Mouse (Mus musculus): Measurements from ENCODE around the gene Skap1. TPM values are rescaled to one million over a fixed set of nuclear protein-coding genes. Genes with fewer than 3 reads are reported as not detected.

Gene Skap1
- polyA plus RNA-seq, 1 experiment from 2014 or later, result 1.8 TPM

GRCm38 (mm10) chr11:96589828-96590227 is 125.4 kb downstream of the Skap1 start:
- H3K4me2 ChIP-seq (ENCODE audit: low read depth), result no peak overlapping the region
- no peak overlapping the region for H3K4me3 ChIP-seq (ENCODE audit: low read depth, low read length)
- H3K4me1 ChIP-seq (ENCODE audit: control insufficient read depth, insufficient read depth, low read length), result 0 out of 2 replicates have a peak, but pooled peaks cover 13% of the 10 kb centered on the region
- no peaks in the 10 kb centered on the region for H3K27me3 ChIP-seq (ENCODE audit: control insufficient read depth, insufficient read depth, low read length)
- H3K9me3 ChIP-seq (ENCODE audit: control insufficient read depth, low read length), result no peaks in the 10 kb centered on the region
- H3K36me3 ChIP-seq (ENCODE audit: control insufficient read depth, insufficient read depth, low read length), result no peaks in the 10 kb centered on the region
- H3K9ac ChIP-seq (ENCODE audit: low read length), result no peak overlapping the region
- ATAC-seq (ENCODE audit: insufficient read depth, low FRiP score, low TSS enrichment) (no peak), DNase-seq (ENCODE audit: low spot score) (no peak)
- WGBS, result 76% methylated on average over 3 of the region's 3 CpGs
- no peak overlapping the region for H3K27ac ChIP-seq (ENCODE audit: low read depth, low read length)

GRCm38 (mm10) chr11:96595890-96596289 is 131.5 kb downstream of the Skap1 start:
- 32% methylated on average over 12 of the region's 12 CpGs for WGBS
- H3K27me3 ChIP-seq (ENCODE audit: control insufficient read depth, insufficient read depth, low read length), result no peaks in the 10 kb centered on the region
- H3K4me1 ChIP-seq (ENCODE audit: control insufficient read depth, insufficient read depth, low read length), result peaks cover 19% of the 10 kb centered on the region; the same call in 1 of the 2 replicates
- peak overlapping the region; percentile 2 for H3K9ac ChIP-seq (ENCODE audit: low read length)
- peak; percentile 50 for DNase-seq (ENCODE audit: low spot score)
- no peaks in the 10 kb centered on the region for H3K9me3 ChIP-seq (ENCODE audit: control insufficient read depth, low read length)
- peak overlapping the region; percentile 11 for H3K4me3 ChIP-seq (ENCODE audit: low read depth, low read length)
- ATAC-seq (ENCODE audit: insufficient read depth, low FRiP score, low TSS enrichment), result no peak
- H3K36me3 ChIP-seq (ENCODE audit: control insufficient read depth, insufficient read depth, low read length), result no peaks in the 10 kb centered on the region
- H3K4me2 ChIP-seq (ENCODE audit: low read depth), result peak overlapping the region; percentile 29
- H3K27ac ChIP-seq (ENCODE audit: low read depth, low read length), result peak overlapping the region; percentile 87

GRCm38 (mm10) chr11:96596301-96596700 is 131.9 kb downstream of the Skap1 start:
- Histone ChIP-seq H3K9ac (ENCODE audit: low read length) (peak overlapping the region; percentile 2; the same call in 1 of the 2 replicates), H3K4me2 (ENCODE audit: low read depth) (peak overlapping the region; percentile 29), H3K27ac (ENCODE audit: low read depth, low read length) (peak overlapping the region; percentile 87), H3K9me3 (ENCODE audit: control insufficient read depth, low read length) (no peaks in the 10 kb centered on the region), H3K4me1 (ENCODE audit: control insufficient read depth, insufficient read depth, low read length) (peaks cover 19% of the 10 kb centered on the region; the same call in 1 of the 2 replicates), H3K36me3 (ENCODE audit: control insufficient read depth, insufficient read depth, low read length) (no peaks in the 10 kb centered on the region), H3K4me3 (ENCODE audit: low read depth, low read length) (no peak overlapping the region), H3K27me3 (ENCODE audit: control insufficient read depth, insufficient read depth, low read length) (no peaks in the 10 kb centered on the region)
- no peak for DNase-seq (ENCODE audit: low spot score)
- peak; percentile 48 for ATAC-seq (ENCODE audit: insufficient read depth, low FRiP score, low TSS enrichment)
- 24% methylated on average over 6 of the region's 6 CpGs for WGBS

GRCm38 (mm10) chr11:96602806-96603205 is 138.4 kb downstream of the Skap1 start:
- WGBS, result 81% methylated on average over 3 of the region's 3 CpGs
- no peak overlapping the region for H3K4me2 ChIP-seq (ENCODE audit: low read depth)
- H3K27me3 ChIP-seq (ENCODE audit: control insufficient read depth, insufficient read depth, low read length), result no peaks in the 10 kb centered on the region
- no peak overlapping the region for H3K9ac ChIP-seq (ENCODE audit: low read length)
- no peak overlapping the region for H3K4me3 ChIP-seq (ENCODE audit: low read depth, low read length)
- H3K36me3 ChIP-seq (ENCODE audit: control insufficient read depth, insufficient read depth, low read length), result no peaks in the 10 kb centered on the region
- DNase-seq (ENCODE audit: low spot score) (no peak), ATAC-seq (ENCODE audit: insufficient read depth, low FRiP score, low TSS enrichment) (no peak)
- no peak overlapping the region for H3K27ac ChIP-seq (ENCODE audit: low read depth, low read length)
- H3K9me3 ChIP-seq (ENCODE audit: control insufficient read depth, low read length), result no peaks in the 10 kb centered on the region
- H3K4me1 ChIP-seq (ENCODE audit: control insufficient read depth, insufficient read depth, low read length), result no peaks in the 10 kb centered on the region

- Histone ChIP-seq H3K27me3 (ENCODE audit: control insufficient read depth, insufficient read depth, low read length) (no peaks in the 10 kb centered on the region), H3K27ac (ENCODE audit: low read depth, low read length) (no peak overlapping the region), H3K36me3 (ENCODE audit: control insufficient read depth, insufficient read depth, low read length) (no peaks in the 10 kb centered on the region), H3K4me1 (ENCODE audit: control insufficient read depth, insufficient read depth, low read length) (no peaks in the 10 kb centered on the region), H3K9me3 (ENCODE audit: control insufficient read depth, low read length) (no peaks in the 10 kb centered on the region), H3K4me3 (ENCODE audit: low read depth, low read length) (no peak overlapping the region), H3K4me2 (ENCODE audit: low read depth) (no peak overlapping the region), H3K9ac (ENCODE audit: low read length) (no peak overlapping the region)
- DNase-seq (ENCODE audit: low spot score) (no peak), ATAC-seq (ENCODE audit: insufficient read depth, low FRiP score, low TSS enrichment) (no peak)
- 75% methylated on average over 6 of the region's 6 CpGs for WGBS
These were observed 139.9 kb downstream of the Skap1 start for GRCm38 (mm10) chr11:96604306-96604705.

GRCm38 (mm10) chr11:96604751-96605450 is 140.5 kb downstream of the Skap1 start:
- no peak for ATAC-seq (ENCODE audit: insufficient read depth, low FRiP score, low TSS enrichment)
- Histone ChIP-seq H3K4me3 (ENCODE audit: low read depth, low read length) (no peak overlapping the region), H3K36me3 (ENCODE audit: control insufficient read depth, insufficient read depth, low read length) (no peaks in the 10 kb centered on the region), H3K9me3 (ENCODE audit: control insufficient read depth, low read length) (no peaks in the 10 kb centered on the region), H3K27ac (ENCODE audit: low read depth, low read length) (no peak overlapping the region), H3K27me3 (ENCODE audit: control insufficient read depth, insufficient read depth, low read length) (no peaks in the 10 kb centered on the region), H3K9ac (ENCODE audit: low read length) (no peak overlapping the region), H3K4me2 (ENCODE audit: low read depth) (no peak overlapping the region), H3K4me1 (ENCODE audit: control insufficient read depth, insufficient read depth, low read length) (no peaks in the 10 kb centered on the region)
- no peak for DNase-seq (ENCODE audit: low spot score)
- 78% methylated on average over 7 of the region's 7 CpGs for WGBS

- no peak overlapping the region for H3K9ac ChIP-seq (ENCODE audit: low read length)
- ATAC-seq (ENCODE audit: insufficient read depth, low FRiP score, low TSS enrichment), result no peak
- WGBS, result 87% methylated on average over 6 of the region's 6 CpGs
These were observed 141.1 kb downstream of the Skap1 start for GRCm38 (mm10) chr11:96605516-96605915.

GRCm38 (mm10) chr11:96612596-96612995 is 148.2 kb downstream of the Skap1 start:
- Histone ChIP-seq H3K9me3 (ENCODE audit: control insufficient read depth, low read length) (no peaks in the 10 kb centered on the region), H3K4me1 (ENCODE audit: control insufficient read depth, insufficient read depth, low read length) (no peaks in the 10 kb centered on the region), H3K27ac (ENCODE audit: low read depth, low read length) (no peak overlapping the region), H3K4me3 (ENCODE audit: low read depth, low read length) (no peak overlapping the region), H3K9ac (ENCODE audit: low read length) (no peak overlapping the region), H3K4me2 (ENCODE audit: low read depth) (no peak overlapping the region), H3K27me3 (ENCODE audit: control insufficient read depth, insufficient read depth, low read length) (no peaks in the 10 kb centered on the region), H3K36me3 (ENCODE audit: control insufficient read depth, insufficient read depth, low read length) (no peaks in the 10 kb centered on the region)
- ATAC-seq (ENCODE audit: insufficient read depth, low FRiP score, low TSS enrichment) (no peak), DNase-seq (ENCODE audit: low spot score) (no peak)
- WGBS, result 87% methylated on average over 11 of the region's 11 CpGs

More at GRCm38 (mm10) chr11:96605516-96605915, 141.1 kb downstream of the Skap1 start:
- Histone ChIP-seq H3K27me3 (ENCODE audit: control insufficient read depth, insufficient read depth, low read length) (no peaks in the 10 kb centered on the region), H3K4me3 (ENCODE audit: low read depth, low read length) (no peak overlapping the region), H3K36me3 (ENCODE audit: control insufficient read depth, insufficient read depth, low read length) (no peaks in the 10 kb centered on the region), H3K9me3 (ENCODE audit: control insufficient read depth, low read length) (no peaks in the 10 kb centered on the region), H3K4me1 (ENCODE audit: control insufficient read depth, insufficient read depth, low read length) (no peaks in the 10 kb centered on the region), H3K27ac (ENCODE audit: low read depth, low read length) (no peak overlapping the region), H3K4me2 (ENCODE audit: low read depth) (no peak overlapping the region)
- no peak for DNase-seq (ENCODE audit: low spot score)

GRCm38 (mm10) chr11:96616792-96617191 is 152.4 kb downstream of the Skap1 start:
- Histone ChIP-seq H3K27me3 (ENCODE audit: control insufficient read depth, insufficient read depth, low read length) (no peaks in the 10 kb centered on the region), H3K36me3 (ENCODE audit: control insufficient read depth, insufficient read depth, low read length) (no peaks in the 10 kb centered on the region), H3K9me3 (ENCODE audit: control insufficient read depth, low read length) (no peaks in the 10 kb centered on the region), H3K4me1 (ENCODE audit: control insufficient read depth, insufficient read depth, low read length) (peaks cover 18% of the 10 kb centered on the region; the same call in 1 of the 2 replicates), H3K4me2 (ENCODE audit: low read depth) (no peak overlapping the region), H3K9ac (ENCODE audit: low read length) (no peak overlapping the region), H3K27ac (ENCODE audit: low read depth, low read length) (no peak overlapping the region), H3K4me3 (ENCODE audit: low read depth, low read length) (no peak overlapping the region)
- WGBS, result 50% methylated on average over 5 of the region's 5 CpGs
- DNase-seq (ENCODE audit: low spot score) (no peak), ATAC-seq (ENCODE audit: insufficient read depth, low FRiP score, low TSS enrichment) (no peak)
